Mouse (Mus musculus): ENCODE data around the gene F10. TPM values are rescaled to one million over a fixed set of nuclear protein-coding genes. Genes with fewer than 3 reads are reported as not detected.

F10 gene
- polyA plus RNA-seq, 1 experiment from 2014 or later = 27.6 TPM

- 80% methylated on average over 6 of the region's 6 CpGs for WGBS
- no peak overlapping the region for H3K27ac ChIP-seq (ENCODE audit: low read length)
- no peaks in the 10 kb centered on the region for H3K27me3 ChIP-seq (replicated peaks; ENCODE audit: control insufficient read depth, insufficient read depth, low read length)
- 0 out of 2 replicates have a peak, but pooled peaks cover 3% of the 10 kb centered on the region for H3K4me1 ChIP-seq (ENCODE audit: control insufficient read depth, insufficient read depth, low read length)
- no peak overlapping the region for H3K4me3 ChIP-seq (ENCODE audit: low read length)
- no peak overlapping the region for H3K9ac ChIP-seq (ENCODE audit: low read depth, low read length)
- H3K9me3 ChIP-seq (ENCODE audit: control insufficient read depth, low read length) = no peaks in the 10 kb centered on the region
- ATAC-seq = no peak
- no peaks in the 10 kb centered on the region for H3K36me3 ChIP-seq (ENCODE audit: control insufficient read depth, insufficient read depth, low read length)
- no peak overlapping the region for H3K4me2 ChIP-seq (ENCODE audit: low read depth, low read length)
These were observed 1.9 kb downstream of the F10 start for GRCm38 (mm10) chr8:13039054-13039453.

DNA sequence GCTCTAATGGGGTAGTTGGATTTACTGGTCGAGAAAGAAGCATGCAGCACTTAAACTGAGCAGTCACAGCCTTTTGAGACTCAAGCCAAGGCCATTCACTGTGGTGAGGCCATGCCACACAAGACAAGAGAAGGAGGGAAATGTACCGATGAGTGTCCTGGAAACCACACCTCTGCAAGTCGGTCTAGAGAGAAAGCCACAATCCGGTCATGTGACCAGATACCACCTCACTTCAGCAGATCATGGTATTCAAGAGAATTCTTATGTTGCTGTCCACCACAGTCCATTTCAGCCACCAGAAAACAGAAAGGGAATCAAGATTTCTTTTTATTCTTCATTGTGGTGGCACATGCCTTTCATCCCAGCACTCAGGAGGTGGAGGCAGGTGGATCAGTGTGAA, 4.4 kb downstream of the F10 start:
- Histone ChIP-seq H3K4me2 (ENCODE audit: low read depth, low read length) (no peak overlapping the region), H3K9me3 (ENCODE audit: control insufficient read depth, low read length) (no peaks in the 10 kb centered on the region), H3K27me3 (replicated peaks; ENCODE audit: control insufficient read depth, insufficient read depth, low read length) (no peaks in the 10 kb centered on the region), H3K36me3 (ENCODE audit: control insufficient read depth, insufficient read depth, low read length) (no peaks in the 10 kb centered on the region), H3K9ac (ENCODE audit: low read depth, low read length) (no peak overlapping the region), H3K27ac (ENCODE audit: low read length) (no peak overlapping the region), H3K4me3 (ENCODE audit: low read length) (no peak overlapping the region), H3K4me1 (ENCODE audit: control insufficient read depth, insufficient read depth, low read length) (0 out of 2 replicates have a peak, but pooled peaks cover 3% of the 10 kb centered on the region)
- WGBS = 81% methylated on average over 4 of the region's 4 CpGs
- ATAC-seq = no peak

- no peak for ATAC-seq
- Histone ChIP-seq H3K4me2 (ENCODE audit: low read depth, low read length) (no peak overlapping the region), H3K4me1 (ENCODE audit: control insufficient read depth, insufficient read depth, low read length) (no peaks in the 10 kb centered on the region), H3K27me3 (replicated peaks; ENCODE audit: control insufficient read depth, insufficient read depth, low read length) (no peaks in the 10 kb centered on the region), H3K36me3 (ENCODE audit: control insufficient read depth, insufficient read depth, low read length) (no peaks in the 10 kb centered on the region), H3K9ac (ENCODE audit: low read depth, low read length) (no peak overlapping the region), H3K27ac (ENCODE audit: low read length) (no peak overlapping the region), H3K4me3 (ENCODE audit: low read length) (no peak overlapping the region), H3K9me3 (ENCODE audit: control insufficient read depth, low read length) (no peaks in the 10 kb centered on the region)
- 60% methylated on average over 5 of the region's 5 CpGs for WGBS
These were observed 10.5 kb downstream of the F10 start for GRCm38 (mm10) chr8:13047652-13048051.

- no peaks in the 10 kb centered on the region for H3K36me3 ChIP-seq (ENCODE audit: control insufficient read depth, insufficient read depth, low read length)
- H3K4me2 ChIP-seq (ENCODE audit: low read depth, low read length) = no peak overlapping the region
- H3K4me1 ChIP-seq (ENCODE audit: control insufficient read depth, insufficient read depth, low read length) = no peaks in the 10 kb centered on the region
- WGBS = 82% methylated on average over 10 of the region's 10 CpGs
- H3K27me3 ChIP-seq (replicated peaks; ENCODE audit: control insufficient read depth, insufficient read depth, low read length) = no peaks in the 10 kb centered on the region
- no peak overlapping the region for H3K9ac ChIP-seq (ENCODE audit: low read depth, low read length)
- ATAC-seq = no peak
- H3K27ac ChIP-seq (ENCODE audit: low read length) = no peak overlapping the region
- H3K9me3 ChIP-seq (ENCODE audit: control insufficient read depth, low read length) = no peaks in the 10 kb centered on the region
- H3K4me3 ChIP-seq (ENCODE audit: low read length) = no peak overlapping the region
These were observed 13.4 kb downstream of the F10 start for GRCm38 (mm10) chr8:13050550-13050949.

DNA sequence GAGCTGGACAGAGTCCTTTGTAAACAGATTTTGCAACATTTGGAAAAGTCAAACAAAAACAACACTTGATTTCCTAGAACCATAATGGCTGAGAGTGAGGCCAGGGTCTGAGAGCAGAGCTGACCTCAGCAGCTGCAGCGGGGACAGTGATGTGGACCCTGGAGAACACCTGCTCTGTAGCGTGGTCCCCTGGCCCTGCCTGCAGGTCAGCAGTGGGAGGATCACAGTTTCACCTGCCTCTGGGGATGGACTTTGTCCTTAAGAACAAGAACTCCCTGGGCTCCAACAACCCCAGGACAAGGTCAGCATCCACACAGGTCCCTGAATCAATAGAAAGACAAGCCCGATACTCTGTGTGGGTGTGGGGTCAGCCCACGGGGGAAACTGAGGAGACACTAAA, 20.2 kb downstream of the F10 start:
- no peak overlapping the region for H3K4me2 ChIP-seq (ENCODE audit: low read depth, low read length)
- H3K4me3 ChIP-seq (ENCODE audit: low read length) = no peak overlapping the region
- 72% methylated on average over 4 of the region's 4 CpGs for WGBS
- H3K36me3 ChIP-seq (ENCODE audit: control insufficient read depth, insufficient read depth, low read length) = no peaks in the 10 kb centered on the region
- H3K9ac ChIP-seq (ENCODE audit: low read depth, low read length) = no peak overlapping the region
- ATAC-seq = no peak
- no peak overlapping the region for H3K27ac ChIP-seq (ENCODE audit: low read length)
- H3K9me3 ChIP-seq (ENCODE audit: control insufficient read depth, low read length) = no peaks in the 10 kb centered on the region
- no peaks in the 10 kb centered on the region for H3K27me3 ChIP-seq (replicated peaks; ENCODE audit: control insufficient read depth, insufficient read depth, low read length)
- peaks cover 6% of the 10 kb centered on the region; the same call in 1 of the 2 replicates for H3K4me1 ChIP-seq (ENCODE audit: control insufficient read depth, insufficient read depth, low read length)

DNA sequence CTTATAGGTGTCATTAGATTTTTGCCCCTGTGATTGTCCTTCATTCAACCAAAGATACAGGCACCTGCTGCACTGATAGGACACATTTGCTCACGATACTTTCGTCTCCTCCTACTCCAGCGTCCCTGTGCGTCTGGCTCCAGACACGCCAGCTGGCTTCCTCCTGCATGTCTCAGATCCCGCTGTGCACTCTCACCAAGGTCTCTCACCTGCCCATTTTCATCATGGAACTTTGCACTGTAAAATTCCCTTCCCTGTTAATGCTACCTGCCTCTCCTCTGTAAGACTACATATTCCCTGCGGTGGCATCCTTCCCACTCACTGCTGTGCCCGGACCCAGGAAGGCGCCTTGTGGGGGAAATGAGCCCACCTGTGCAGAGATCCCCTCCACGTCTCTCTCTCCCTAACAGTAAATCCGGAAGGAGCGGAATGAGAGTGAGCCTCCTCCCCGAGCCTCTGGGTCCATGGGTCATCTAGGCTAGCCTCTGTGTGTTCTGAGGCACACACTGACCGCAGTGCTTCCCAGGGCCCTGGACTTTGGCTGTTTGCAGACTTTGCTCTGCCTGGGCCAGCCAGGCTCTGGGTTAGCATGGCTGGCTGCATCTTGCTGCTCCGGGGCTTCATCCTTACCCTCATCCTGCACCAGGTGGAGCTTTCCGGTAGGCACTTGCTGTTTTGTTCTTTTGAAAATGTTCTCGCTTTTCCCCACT, 23.5 kb downstream of the F10 start, which contains the start of gene Proz:
Gene Proz, plus strand, starts transcription at position 474 of the 710 bp plus-strand sequence.
- WGBS = 64% methylated on average over 17 of the region's 17 CpGs
- Histone ChIP-seq H3K36me3 (ENCODE audit: control insufficient read depth, insufficient read depth, low read length) (no peaks in the 10 kb centered on the region), H3K4me1 (ENCODE audit: control insufficient read depth, insufficient read depth, low read length) (peaks cover 6% of the 10 kb centered on the region; the same call in 1 of the 2 replicates), H3K9ac (ENCODE audit: low read depth, low read length) (peak within 1 kb of the TSS; percentile 42; the same call in 1 of the 2 replicates), H3K4me3 (ENCODE audit: low read length) (peak within 1 kb of the TSS; percentile 26), H3K9me3 (ENCODE audit: control insufficient read depth, low read length) (no peaks in the 10 kb centered on the region), H3K4me2 (ENCODE audit: low read depth, low read length) (peak within 1 kb of the TSS; percentile 31), H3K27me3 (replicated peaks; ENCODE audit: control insufficient read depth, insufficient read depth, low read length) (no peaks in the 10 kb centered on the region), H3K27ac (ENCODE audit: low read length) (peak within 1 kb of the TSS; percentile 88)
- ATAC-seq = peak; percentile 96

DNA sequence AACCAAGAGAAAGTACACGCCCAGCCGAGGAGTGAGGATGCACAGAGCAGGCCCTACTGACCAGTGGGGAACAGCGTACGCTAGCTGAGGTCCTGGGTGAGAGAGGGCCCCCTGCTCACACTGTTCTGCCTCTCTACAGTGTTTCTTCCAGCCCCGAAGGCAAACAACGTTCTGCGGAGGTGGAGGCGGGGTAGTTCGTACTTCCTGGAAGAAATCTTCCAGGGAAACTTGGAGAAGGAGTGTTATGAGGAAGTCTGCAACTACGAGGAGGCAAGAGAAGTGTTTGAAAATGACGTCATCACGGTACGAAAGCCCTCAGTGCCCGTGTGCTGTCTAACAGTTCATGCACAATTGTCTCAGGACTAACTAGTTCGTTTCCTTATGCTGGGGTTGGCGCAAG, 26.0 kb downstream of the F10 start:
- 58% methylated on average over 16 of the region's 16 CpGs for WGBS
- no peaks in the 10 kb centered on the region for H3K9me3 ChIP-seq (ENCODE audit: control insufficient read depth, low read length)
- H3K27me3 ChIP-seq (replicated peaks; ENCODE audit: control insufficient read depth, insufficient read depth, low read length) = no peaks in the 10 kb centered on the region
- H3K4me2 ChIP-seq (ENCODE audit: low read depth, low read length) = no peak overlapping the region
- no peak overlapping the region; the same call in 1 of the 2 replicates for H3K27ac ChIP-seq (ENCODE audit: low read length)
- H3K4me3 ChIP-seq (ENCODE audit: low read length) = no peak overlapping the region
- no peak overlapping the region for H3K9ac ChIP-seq (ENCODE audit: low read depth, low read length)
- ATAC-seq = no peak
- H3K4me1 ChIP-seq (ENCODE audit: control insufficient read depth, insufficient read depth, low read length) = peaks cover 3% of the 10 kb centered on the region; the same call in 1 of the 2 replicates
- H3K36me3 ChIP-seq (ENCODE audit: control insufficient read depth, insufficient read depth, low read length) = no peaks in the 10 kb centered on the region

- Histone ChIP-seq H3K27me3 (replicated peaks; ENCODE audit: control insufficient read depth, insufficient read depth, low read length) (no peaks in the 10 kb centered on the region), H3K9me3 (ENCODE audit: control insufficient read depth, low read length) (no peaks in the 10 kb centered on the region), H3K4me2 (ENCODE audit: low read depth, low read length) (no peak overlapping the region), H3K4me3 (ENCODE audit: low read length) (no peak overlapping the region), H3K4me1 (ENCODE audit: control insufficient read depth, insufficient read depth, low read length) (no peaks in the 10 kb centered on the region), H3K27ac (ENCODE audit: low read length) (no peak overlapping the region), H3K9ac (ENCODE audit: low read depth, low read length) (no peak overlapping the region), H3K36me3 (ENCODE audit: control insufficient read depth, insufficient read depth, low read length) (0 out of 2 replicates have a peak, but pooled peaks cover 4% of the 10 kb centered on the region)
- ATAC-seq = no peak
- 76% methylated on average over 11 of the region's 11 CpGs for WGBS
These were observed 36.1 kb downstream of the F10 start for GRCm38 (mm10) chr8:13073255-13073654.

GRCm38 (mm10) chr8:13075044-13075443, 37.9 kb downstream of the F10 start:
- H3K27ac ChIP-seq (ENCODE audit: low read length) = no peak overlapping the region
- ATAC-seq = no peak
- WGBS = 93% methylated on average over 8 of the region's 8 CpGs
- H3K4me1 ChIP-seq (ENCODE audit: control insufficient read depth, insufficient read depth, low read length) = no peaks in the 10 kb centered on the region
- H3K9me3 ChIP-seq (ENCODE audit: control insufficient read depth, low read length) = no peaks in the 10 kb centered on the region
- H3K4me2 ChIP-seq (ENCODE audit: low read depth, low read length) = no peak overlapping the region
- no peak overlapping the region for H3K9ac ChIP-seq (ENCODE audit: low read depth, low read length)
- 0 out of 2 replicates have a peak, but pooled peaks cover 7% of the 10 kb centered on the region for H3K36me3 ChIP-seq (ENCODE audit: control insufficient read depth, insufficient read depth, low read length)
- no peak overlapping the region for H3K4me3 ChIP-seq (ENCODE audit: low read length)
- H3K27me3 ChIP-seq (replicated peaks; ENCODE audit: control insufficient read depth, insufficient read depth, low read length) = no peaks in the 10 kb centered on the region

All from intestine, embryonic 16.5 days (tissue).